Mouse (Mus musculus): ENCODE measurements around the gene Elmo2. TPM values are rescaled to one million over a fixed set of nuclear protein-coding genes. Genes with fewer than 3 reads are reported as not detected.

The Elmo2 gene
- polyA plus RNA-seq, 1 experiment from 2014 or later = 44.9 TPM

GRCm38 (mm10) chr2:165262274-165262990, 63.8 kb downstream of the Elmo2 start:
- H3K27me3 ChIP-seq (ENCODE audit: control insufficient read depth, insufficient read depth, low read length) = peaks cover 39% of the 10 kb centered on the region
- WGBS = 52% methylated on average over 18 of the region's 18 CpGs
- H3K4me3 ChIP-seq (ENCODE audit: low read length) = no peak overlapping the region

DNA sequence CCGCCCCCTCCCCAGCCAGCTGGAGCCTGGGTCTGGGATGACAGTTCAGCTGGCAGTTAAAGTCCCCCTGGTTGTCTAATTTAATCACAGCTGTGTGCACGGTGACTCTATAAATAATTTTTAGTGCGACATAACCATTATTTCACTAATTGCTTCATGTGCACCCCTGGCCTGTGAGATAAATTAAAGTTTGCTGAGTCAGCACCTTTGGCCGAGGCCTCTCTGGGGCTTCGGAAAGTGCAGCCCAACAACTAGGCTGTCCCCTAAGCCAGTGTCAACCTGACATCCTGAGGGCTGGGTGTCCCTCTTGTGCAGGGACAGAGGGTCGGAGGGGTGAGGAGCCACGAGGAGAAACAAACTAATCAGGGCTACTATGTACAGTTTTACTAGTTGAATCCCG, 66.4 kb downstream of the Elmo2 start:
- 69% methylated on average over 8 of the region's 8 CpGs for WGBS
- no peak overlapping the region for H3K9ac ChIP-seq (ENCODE audit: low read length)
- H3K27me3 ChIP-seq (ENCODE audit: control insufficient read depth, insufficient read depth, low read length) = peaks cover 49% of the 10 kb centered on the region
- no peaks in the 10 kb centered on the region for H3K36me3 ChIP-seq (ENCODE audit: control insufficient read depth, insufficient read depth)
- no peaks in the 10 kb centered on the region for H3K9me3 ChIP-seq (replicated peaks; ENCODE audit: control insufficient read depth, low read length)
- no peak overlapping the region for H3K4me3 ChIP-seq (ENCODE audit: low read length)
- no peak for ATAC-seq (replicated peaks; ENCODE audit: extremely low read depth, insufficient read depth, low FRiP score)
- H3K4me2 ChIP-seq (ENCODE audit: low read depth, low read length) = no peak overlapping the region
- no peak overlapping the region for H3K27ac ChIP-seq (ENCODE audit: low read length)
- no peaks in the 10 kb centered on the region for H3K4me1 ChIP-seq (ENCODE audit: control insufficient read depth, insufficient read depth, low read length)

More at GRCm38 (mm10) chr2:165262274-165262990, 63.8 kb downstream of the Elmo2 start:
- H3K4me2 ChIP-seq (ENCODE audit: low read depth, low read length) = no peak overlapping the region
- H3K36me3 ChIP-seq (ENCODE audit: control insufficient read depth, insufficient read depth) = no peaks in the 10 kb centered on the region
- H3K4me1 ChIP-seq (ENCODE audit: control insufficient read depth, insufficient read depth, low read length) = no peaks in the 10 kb centered on the region
- H3K9ac ChIP-seq (ENCODE audit: low read length) = no peak overlapping the region
- ATAC-seq (replicated peaks; ENCODE audit: extremely low read depth, insufficient read depth, low FRiP score) = no peak
- no peak overlapping the region for H3K27ac ChIP-seq (ENCODE audit: low read length)
- H3K9me3 ChIP-seq (replicated peaks; ENCODE audit: control insufficient read depth, low read length) = no peaks in the 10 kb centered on the region

DNA sequence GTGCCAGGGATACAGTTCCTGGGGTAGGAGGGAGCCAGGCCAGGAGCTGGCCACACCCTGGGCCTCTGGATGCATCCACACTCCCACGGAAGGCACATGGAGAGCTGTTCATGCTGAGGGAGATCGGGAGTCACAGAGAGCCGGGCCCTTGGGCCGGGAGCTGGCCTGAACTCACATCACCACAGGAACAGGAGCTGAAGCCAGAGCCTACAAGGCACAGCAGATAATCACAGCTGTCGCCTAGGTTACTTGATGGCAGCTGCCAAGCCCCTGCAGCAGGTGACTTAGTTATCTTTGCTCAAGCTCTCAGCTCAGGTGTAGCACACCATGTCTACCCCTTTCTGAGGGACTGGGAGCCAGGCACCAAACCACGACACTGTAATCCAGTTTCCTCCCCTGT, 68.0 kb downstream of the Elmo2 start:
- Histone ChIP-seq H3K4me3 (ENCODE audit: low read length) (no peak overlapping the region), H3K4me2 (ENCODE audit: low read depth, low read length) (no peak overlapping the region), H3K27ac (ENCODE audit: low read length) (no peak overlapping the region), H3K9ac (ENCODE audit: low read length) (no peak overlapping the region), H3K27me3 (ENCODE audit: control insufficient read depth, insufficient read depth, low read length) (peaks cover 63% of the 10 kb centered on the region), H3K9me3 (replicated peaks; ENCODE audit: control insufficient read depth, low read length) (no peaks in the 10 kb centered on the region), H3K36me3 (ENCODE audit: control insufficient read depth, insufficient read depth) (no peaks in the 10 kb centered on the region), H3K4me1 (ENCODE audit: control insufficient read depth, insufficient read depth, low read length) (no peaks in the 10 kb centered on the region)
- ATAC-seq (replicated peaks; ENCODE audit: extremely low read depth, insufficient read depth, low FRiP score) = no peak
- WGBS = 66% methylated on average over 6 of the region's 6 CpGs

DNA sequence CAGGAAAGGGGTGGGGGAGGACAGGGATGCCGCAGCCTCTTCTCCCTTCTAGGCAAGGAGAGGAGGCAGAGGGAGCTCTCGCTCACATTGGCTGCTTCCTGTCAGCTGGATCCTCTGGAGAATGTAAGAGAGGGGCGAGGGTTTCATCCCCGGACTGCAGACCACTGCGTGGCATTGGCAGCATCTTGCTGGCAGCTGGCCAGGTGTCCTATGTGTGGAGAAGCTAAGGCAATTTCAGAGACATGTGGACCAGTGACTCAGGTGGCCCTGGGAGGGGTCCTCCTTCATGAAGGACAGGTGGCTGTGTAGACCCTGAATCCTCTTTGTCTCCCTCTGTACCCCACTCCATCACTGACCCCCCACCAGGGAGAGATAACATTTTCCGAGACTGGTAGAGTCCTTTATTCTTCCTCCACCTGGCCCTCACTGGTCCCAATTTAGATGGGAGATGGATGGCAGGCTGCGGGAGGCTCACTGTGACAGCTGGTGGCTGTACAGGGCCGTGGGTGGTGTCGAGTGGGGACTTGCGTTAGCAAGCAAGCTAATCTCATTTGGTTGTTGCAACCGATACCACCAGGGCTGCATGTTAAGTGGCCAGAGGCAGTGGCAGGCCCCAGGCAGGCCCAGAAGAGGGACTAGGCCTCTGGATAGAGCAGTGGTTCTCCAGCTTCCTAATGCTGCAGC, 69.0 kb downstream of the Elmo2 start:
- WGBS = 37% methylated on average over 11 of the region's 11 CpGs
- H3K27ac ChIP-seq (ENCODE audit: low read length) = no peak overlapping the region
- no peaks in the 10 kb centered on the region for H3K9me3 ChIP-seq (replicated peaks; ENCODE audit: control insufficient read depth, low read length)
- no peaks in the 10 kb centered on the region for H3K36me3 ChIP-seq (ENCODE audit: control insufficient read depth, insufficient read depth)
- H3K9ac ChIP-seq (ENCODE audit: low read length) = no peak overlapping the region
- ATAC-seq (replicated peaks; ENCODE audit: extremely low read depth, insufficient read depth, low FRiP score) = no peak
- no peaks in the 10 kb centered on the region for H3K4me1 ChIP-seq (ENCODE audit: control insufficient read depth, insufficient read depth, low read length)
- H3K4me3 ChIP-seq (ENCODE audit: low read length) = no peak overlapping the region
- peaks cover 64% of the 10 kb centered on the region for H3K27me3 ChIP-seq (ENCODE audit: control insufficient read depth, insufficient read depth, low read length)
- H3K4me2 ChIP-seq (ENCODE audit: low read depth, low read length) = no peak overlapping the region

GRCm38 (mm10) chr2:165256213-165256612, 70.1 kb downstream of the Elmo2 start:
- WGBS = 66% methylated on average over 10 of the region's 10 CpGs
- Histone ChIP-seq H3K27me3 (ENCODE audit: control insufficient read depth, insufficient read depth, low read length) (peaks cover 57% of the 10 kb centered on the region), H3K4me3 (ENCODE audit: low read length) (no peak overlapping the region), H3K9me3 (replicated peaks; ENCODE audit: control insufficient read depth, low read length) (no peaks in the 10 kb centered on the region), H3K27ac (ENCODE audit: low read length) (no peak overlapping the region), H3K36me3 (ENCODE audit: control insufficient read depth, insufficient read depth) (no peaks in the 10 kb centered on the region), H3K9ac (ENCODE audit: low read length) (no peak overlapping the region), H3K4me2 (ENCODE audit: low read depth, low read length) (no peak overlapping the region), H3K4me1 (ENCODE audit: control insufficient read depth, insufficient read depth, low read length) (no peaks in the 10 kb centered on the region)
- ATAC-seq (replicated peaks; ENCODE audit: extremely low read depth, insufficient read depth, low FRiP score) = no peak

GRCm38 (mm10) chr2:165253867-165254266, 72.4 kb downstream of the Elmo2 start:
- no peak for ATAC-seq (replicated peaks; ENCODE audit: extremely low read depth, insufficient read depth, low FRiP score)
- H3K4me3 ChIP-seq (ENCODE audit: low read length) = no peak overlapping the region
- H3K4me1 ChIP-seq (ENCODE audit: control insufficient read depth, insufficient read depth, low read length) = no peaks in the 10 kb centered on the region
- H3K9ac ChIP-seq (ENCODE audit: low read length) = no peak overlapping the region
- H3K36me3 ChIP-seq (ENCODE audit: control insufficient read depth, insufficient read depth) = no peaks in the 10 kb centered on the region
- H3K9me3 ChIP-seq (replicated peaks; ENCODE audit: control insufficient read depth, low read length) = no peaks in the 10 kb centered on the region
- 13% methylated on average over 10 of the region's 10 CpGs for WGBS
- H3K4me2 ChIP-seq (ENCODE audit: low read depth, low read length) = no peak overlapping the region
- peaks cover 55% of the 10 kb centered on the region for H3K27me3 ChIP-seq (ENCODE audit: control insufficient read depth, insufficient read depth, low read length)
- H3K27ac ChIP-seq (ENCODE audit: low read length) = no peak overlapping the region

DNA sequence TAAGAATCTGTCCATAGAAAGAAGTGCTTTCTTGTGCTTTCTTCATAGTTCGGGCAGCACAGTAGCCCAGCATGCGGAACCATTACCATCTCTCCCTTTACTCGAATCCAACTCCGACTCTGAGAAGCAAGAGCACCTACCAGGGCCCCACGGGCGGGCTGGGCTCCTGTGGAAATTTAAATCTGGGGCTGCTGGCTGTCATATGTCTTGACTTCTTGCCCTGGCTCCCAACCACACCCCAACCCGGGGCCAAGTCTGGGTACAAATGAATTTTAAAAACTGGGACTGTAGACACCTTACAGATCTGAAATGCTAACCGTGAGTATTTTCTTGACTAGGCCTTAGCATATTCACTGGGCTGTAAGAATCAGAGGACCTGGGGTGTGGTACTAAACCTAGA, 73.0 kb downstream of the Elmo2 start:
- Histone ChIP-seq H3K9me3 (replicated peaks; ENCODE audit: control insufficient read depth, low read length) (no peaks in the 10 kb centered on the region), H3K27ac (ENCODE audit: low read length) (no peak overlapping the region), H3K4me2 (ENCODE audit: low read depth, low read length) (no peak overlapping the region), H3K36me3 (ENCODE audit: control insufficient read depth, insufficient read depth) (no peaks in the 10 kb centered on the region), H3K4me3 (ENCODE audit: low read length) (no peak overlapping the region), H3K9ac (ENCODE audit: low read length) (no peak overlapping the region), H3K4me1 (ENCODE audit: control insufficient read depth, insufficient read depth, low read length) (no peaks in the 10 kb centered on the region), H3K27me3 (ENCODE audit: control insufficient read depth, insufficient read depth, low read length) (peaks cover 55% of the 10 kb centered on the region)
- no peak for ATAC-seq (replicated peaks; ENCODE audit: extremely low read depth, insufficient read depth, low FRiP score)
- WGBS = 71% methylated on average over 8 of the region's 8 CpGs

- H3K27me3 ChIP-seq (ENCODE audit: control insufficient read depth, insufficient read depth, low read length) = peaks cover 55% of the 10 kb centered on the region
- H3K36me3 ChIP-seq (ENCODE audit: control insufficient read depth, insufficient read depth) = no peaks in the 10 kb centered on the region
- H3K4me2 ChIP-seq (ENCODE audit: low read depth, low read length) = no peak overlapping the region
- 49% methylated on average over 9 of the region's 9 CpGs for WGBS
- H3K4me1 ChIP-seq (ENCODE audit: control insufficient read depth, insufficient read depth, low read length) = no peaks in the 10 kb centered on the region
- H3K27ac ChIP-seq (ENCODE audit: low read length) = no peak overlapping the region
- no peak overlapping the region for H3K4me3 ChIP-seq (ENCODE audit: low read length)
- no peaks in the 10 kb centered on the region for H3K9me3 ChIP-seq (replicated peaks; ENCODE audit: control insufficient read depth, low read length)
- ATAC-seq (replicated peaks; ENCODE audit: extremely low read depth, insufficient read depth, low FRiP score) = no peak
- no peak overlapping the region for H3K9ac ChIP-seq (ENCODE audit: low read length)
Observed at GRCm38 (mm10) chr2:165252801-165253200, 73.5 kb downstream of the Elmo2 start.

- Histone ChIP-seq H3K36me3 (ENCODE audit: control insufficient read depth, insufficient read depth) (no peaks in the 10 kb centered on the region), H3K27me3 (ENCODE audit: control insufficient read depth, insufficient read depth, low read length) (peaks cover 53% of the 10 kb centered on the region), H3K4me3 (ENCODE audit: low read length) (no peak overlapping the region), H3K9ac (ENCODE audit: low read length) (no peak overlapping the region), H3K4me1 (ENCODE audit: control insufficient read depth, insufficient read depth, low read length) (no peaks in the 10 kb centered on the region), H3K9me3 (replicated peaks; ENCODE audit: control insufficient read depth, low read length) (no peaks in the 10 kb centered on the region), H3K4me2 (ENCODE audit: low read depth, low read length) (no peak overlapping the region), H3K27ac (ENCODE audit: low read length) (no peak overlapping the region)
- ATAC-seq (replicated peaks; ENCODE audit: extremely low read depth, insufficient read depth, low FRiP score) = no peak
- WGBS = 72% methylated on average over 8 of the region's 8 CpGs
Observed at GRCm38 (mm10) chr2:165252381-165252780, 73.9 kb downstream of the Elmo2 start.

All from heart, embryonic 16.5 days (tissue).